Mouse (Mus musculus) midbrain, postnatal 0 days (tissue): Measurements from ENCODE around the gene Castor2. TPM values are rescaled to one million over a fixed set of nuclear protein-coding genes. Genes with fewer than 3 reads are reported as not detected.

ENCODE experiments used
- ATAC-seq: fragments of 200-750 bp; cut with Nextera tagmentation; 2 replicates; pipeline ENCODE4 v1.8.0; 2017; ENCODE audit warnings: moderate number of reproducible peaks, mild to moderate bottlenecking, moderate TSS enrichment, moderate library complexity; ENCODE audit not compliant: low FRiP score
- DNase-seq: peaks from one replicate; pipeline ENCODE4 v3.0.0-alpha.2; 2015; ENCODE audit warnings: low spot score
- H3K27ac ChIP-seq: fragments of 300-500 bp; sonication (generic); 2 replicates; pipeline ENCODE4 v1.5.1; 2014; ENCODE audit warnings: low read depth, mild to moderate bottlenecking, low read length, mixed read lengths
- H3K27me3 ChIP-seq: fragments of 300-500 bp; sonication (generic); 2 replicates; pipeline ENCODE4 v1.6.1; 2014; ENCODE audit warnings: low read length, control low read depth, mixed read lengths; ENCODE audit not compliant: insufficient read depth
- H3K36me3 ChIP-seq: fragments of 300-500 bp; sonication (generic); 2 replicates; pipeline ENCODE4 v1.6.1; 2014; ENCODE audit warnings: low read length, control low read depth, mixed read lengths; ENCODE audit not compliant: insufficient read depth
- H3K4me1 ChIP-seq: fragments of 300-500 bp; sonication (generic); 2 replicates; pipeline ENCODE4 v1.6.1; 2014; ENCODE audit warnings: mild to moderate bottlenecking, control low read depth, antibody characterized with exemption, low read length, mixed read lengths; ENCODE audit not compliant: insufficient read depth
- H3K4me2 ChIP-seq: fragments of 300-500 bp; sonication (generic); 2 replicates; pipeline ENCODE4 v1.6.1; 2014; ENCODE audit warnings: low read depth, mild to moderate bottlenecking, low read length, mixed read lengths; ENCODE audit not compliant: poor library complexity, severe bottlenecking
- H3K4me3 ChIP-seq: fragments of 300-500 bp; sonication (generic); 2 replicates; pipeline ENCODE4 v1.5.1; 2014; ENCODE audit warnings: low read depth, mild to moderate bottlenecking, low read length, moderate library complexity
- H3K9ac ChIP-seq: fragments of 300-500 bp; sonication (generic); replicated peaks from 2 replicates; pipeline ENCODE4 v1.6.1; 2014; ENCODE audit warnings: mild to moderate bottlenecking, low read length, moderate library complexity, mixed read lengths; ENCODE audit not compliant: poor library complexity, severe bottlenecking
- H3K9me3 ChIP-seq: fragments of 300-500 bp; sonication (generic); 2 replicates; pipeline ENCODE4 v1.6.1; 2016; ENCODE audit warnings: low read length, control low read depth
- CTCF ChIP-seq: IDR thresholded peaks from 2 replicates; pipeline ENCODE4 v1.5.1; 2016; ENCODE audit warnings: antibody characterized with exemption, mild to moderate bottlenecking
- WGBS: fragments of 180-500 bp; shearing (Covaris S2); extraction: QIAGEN DNeasy Blood & Tissue Kit; methylation state at CpG from one replicate; pipeline ENCODE4 v1.1.7; 2014; 5-methylcytosine and 5-hydroxymethylcytosine counted together
- polyA plus RNA-seq: library from polyadenylated mRNA; unstranded; fragments of >200 nt; fragmentation: Nextera tagmentation; extraction: Ambion mirVana; gene quantifications from 2 replicates; pipeline ENCODE4 v1.2.1, GENCODE M21; 2015
- total RNA-seq: library from RNA; depleted of rRNA; stranded (reverse); fragments of >200 nt; gene quantifications from 2 replicates; pipeline ENCODE4 v1.2.3, GENCODE M21; 2014

The Castor2 gene
- total and polyA plus RNA-seq, 2 experiments from 2014 or later = 27.0 to 32.3 TPM

DNA sequence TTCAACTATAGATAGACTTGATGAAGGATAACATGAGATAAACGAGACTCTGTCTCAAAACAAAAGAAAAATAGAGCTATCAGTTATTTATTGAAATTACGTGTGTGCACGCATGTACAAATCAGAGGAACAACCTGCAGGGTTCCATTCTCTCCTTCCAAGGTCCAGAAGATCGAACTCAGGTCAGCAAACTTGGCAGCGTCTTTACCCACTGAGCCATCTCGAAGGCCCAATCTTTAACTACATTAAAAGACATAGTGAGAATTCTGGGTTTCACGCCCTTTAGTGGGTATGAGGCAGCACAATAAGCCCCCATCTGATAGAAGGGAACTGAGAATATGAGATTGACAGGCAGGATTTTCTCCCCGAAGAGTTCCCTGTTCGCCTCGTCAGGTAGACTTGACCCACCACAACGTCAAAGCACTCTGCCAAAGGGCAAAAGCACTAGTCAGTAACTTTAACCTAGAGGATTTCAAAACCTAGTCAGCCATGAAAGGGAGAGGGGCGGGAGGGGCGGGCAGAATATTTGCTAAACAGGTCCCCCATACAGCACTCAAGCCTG is 1.1 kb upstream of the Castor2 start:
- Histone ChIP-seq H3K36me3 (no peaks in the 10 kb centered on the region), H3K4me2 (peak overlapping the region; percentile 88), H3K9ac (peak overlapping the region; percentile 59), H3K9me3 (no peaks in the 10 kb centered on the region), H3K27me3 (no peaks in the 10 kb centered on the region), H3K27ac (peak overlapping the region; percentile 72; the same call in 1 of the 2 replicates), H3K4me3 (peak overlapping the region; percentile 88), H3K4me1 (0 out of 2 replicates have a peak, but pooled peaks cover 6% of the 10 kb centered on the region)
- no peak for DNase-seq
- TF ChIP-seq CTCF = no peak
- no peak for ATAC-seq
- WGBS = 40% methylated on average over 13 of the region's 13 CpGs

DNA sequence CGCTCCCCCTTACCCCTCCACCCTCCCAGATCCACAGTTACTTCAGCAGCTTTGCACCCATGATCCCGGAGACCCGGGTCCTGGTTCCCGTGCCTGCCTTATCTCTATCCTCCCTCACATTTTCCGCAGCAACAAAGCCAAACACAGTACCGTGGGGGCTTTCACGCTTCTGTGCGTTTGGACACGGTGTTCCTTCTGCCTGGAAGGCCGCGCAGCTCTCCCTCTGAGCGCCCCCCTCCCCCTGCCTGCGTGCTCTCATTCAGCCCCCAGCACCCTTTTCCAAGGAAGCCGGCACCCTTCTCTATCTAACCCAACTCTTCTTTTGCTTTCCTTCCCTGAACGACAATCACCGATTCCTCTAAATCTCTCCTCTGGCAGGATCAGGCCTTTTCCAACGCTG is 535 bp upstream of the Castor2 start:
- H3K4me2 ChIP-seq = peak overlapping the region; percentile 88
- H3K9ac ChIP-seq = peak overlapping the region; percentile 59
- H3K4me1 ChIP-seq = 0 out of 2 replicates have a peak, but pooled peaks cover 6% of the 10 kb centered on the region
- 0% methylated on average over 17 of the region's 17 CpGs for WGBS
- peak; percentile 49; the same call in 1 of the 2 replicates for ATAC-seq
- H3K4me3 ChIP-seq = peak overlapping the region; percentile 88
- H3K27ac ChIP-seq = peak overlapping the region; percentile 72
- no peaks in the 10 kb centered on the region for H3K36me3 ChIP-seq
- TF ChIP-seq CTCF = no peak
- H3K27me3 ChIP-seq = no peaks in the 10 kb centered on the region
- peak; percentile 30 for DNase-seq
- H3K9me3 ChIP-seq = no peaks in the 10 kb centered on the region

DNA sequence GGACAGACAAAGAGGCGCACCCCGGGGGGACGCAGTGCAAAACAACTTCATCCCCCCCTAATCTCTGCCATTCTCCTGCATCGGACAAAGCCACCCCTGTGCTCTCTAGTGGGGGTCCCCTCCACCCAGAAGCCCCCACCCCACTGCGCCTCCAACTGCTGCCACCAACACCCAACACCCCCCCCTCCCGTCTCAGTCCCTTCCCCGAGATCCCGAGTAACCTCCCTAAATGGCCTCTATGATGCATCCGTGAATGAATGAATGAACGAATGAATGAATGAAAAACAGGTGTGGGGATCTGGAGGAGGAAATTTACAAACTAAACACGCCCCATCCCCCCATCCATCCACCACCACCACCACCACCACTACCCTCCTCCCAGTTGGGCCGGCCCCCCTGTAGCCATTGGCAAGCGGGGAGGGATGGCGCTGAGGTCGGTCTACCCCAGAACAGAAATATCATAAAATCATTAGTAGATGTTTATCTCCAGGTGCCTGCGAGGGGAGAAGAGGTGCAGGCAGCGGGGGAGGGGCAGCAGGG is 791 bp downstream of the Castor2 start:
- Histone ChIP-seq H3K4me3 (peak overlapping the region; percentile 88), H3K9me3 (no peaks in the 10 kb centered on the region), H3K4me2 (peak overlapping the region; percentile 88), H3K9ac (peak overlapping the region; percentile 77), H3K36me3 (no peaks in the 10 kb centered on the region), H3K27ac (0 out of 2 replicates have a peak overlapping the region, but pooled peaks have one; percentile 72), H3K4me1 (0 out of 2 replicates have a peak, but pooled peaks cover 6% of the 10 kb centered on the region), H3K27me3 (no peaks in the 10 kb centered on the region)
- ATAC-seq (peak; percentile 7; the same call in 1 of the 2 replicates), DNase-seq (peak; percentile 10)
- no peak for TF ChIP-seq CTCF
- under 1% methylated on average over 17 of the region's 17 CpGs for WGBS

DNA sequence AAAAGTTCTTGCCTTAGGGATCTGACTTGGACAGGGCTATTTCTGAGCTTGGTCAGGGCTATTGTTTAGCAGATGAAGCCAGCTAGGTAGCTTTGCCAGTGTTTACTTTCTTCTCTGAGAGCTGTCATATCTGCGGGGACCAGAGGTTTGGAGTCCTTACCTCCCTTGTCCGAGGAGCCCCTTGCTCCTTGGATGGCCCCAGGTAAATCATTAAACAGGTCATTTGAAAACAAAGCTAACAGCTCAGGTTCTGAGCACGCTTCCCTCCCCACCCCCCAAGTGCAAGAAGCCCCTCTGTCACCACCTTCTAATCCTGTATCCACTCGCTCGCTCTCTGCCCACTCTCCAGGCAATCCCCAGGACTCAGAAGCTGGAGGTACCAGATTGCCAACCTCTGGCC is 1.8 kb downstream of the Castor2 start:
- 50% methylated on average over 5 of the region's 5 CpGs for WGBS
- Histone ChIP-seq H3K4me3 (peak overlapping the region; percentile 88), H3K27ac (no peak overlapping the region), H3K9me3 (no peaks in the 10 kb centered on the region), H3K4me1 (0 out of 2 replicates have a peak, but pooled peaks cover 6% of the 10 kb centered on the region), H3K27me3 (no peaks in the 10 kb centered on the region), H3K9ac (peak overlapping the region; percentile 77), H3K4me2 (peak overlapping the region; percentile 88), H3K36me3 (0 out of 2 replicates have a peak, but pooled peaks cover 3% of the 10 kb centered on the region)
- DNase-seq (no peak), ATAC-seq (no peak)
- no peak for TF ChIP-seq CTCF

DNA sequence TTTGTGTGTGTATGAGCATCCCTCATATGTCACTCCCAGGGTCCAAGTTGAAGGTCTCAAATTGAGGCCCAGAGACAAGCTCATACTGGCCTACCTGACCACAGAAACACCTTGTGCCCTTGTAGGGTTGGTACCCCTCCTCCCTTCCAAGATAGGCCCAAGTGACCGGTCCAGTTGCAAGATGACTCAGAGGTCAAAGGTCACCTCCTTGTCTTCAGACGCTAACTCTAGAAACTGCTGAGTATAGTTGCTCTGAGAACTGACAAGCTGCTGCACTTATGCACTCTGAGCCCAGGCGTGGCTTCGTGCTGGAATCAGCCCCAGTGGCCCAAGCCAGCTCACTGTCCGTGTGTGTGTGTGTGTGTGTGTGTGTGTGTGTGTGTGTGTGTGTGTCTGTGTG is 2.4 kb downstream of the Castor2 start:
- H3K4me1 ChIP-seq = 0 out of 2 replicates have a peak, but pooled peaks cover 6% of the 10 kb centered on the region
- H3K27ac ChIP-seq = no peak overlapping the region
- ATAC-seq (no peak), DNase-seq (peak; percentile 26)
- H3K36me3 ChIP-seq = 0 out of 2 replicates have a peak, but pooled peaks cover 5% of the 10 kb centered on the region
- no peak for TF ChIP-seq CTCF
- no peaks in the 10 kb centered on the region for H3K27me3 ChIP-seq
- 27% methylated on average over 5 of the region's 5 CpGs for WGBS
- no peaks in the 10 kb centered on the region for H3K9me3 ChIP-seq
- H3K9ac ChIP-seq = no peak overlapping the region
- H3K4me2 ChIP-seq = peak overlapping the region; percentile 88
- peak overlapping the region; percentile 88 for H3K4me3 ChIP-seq

DNA sequence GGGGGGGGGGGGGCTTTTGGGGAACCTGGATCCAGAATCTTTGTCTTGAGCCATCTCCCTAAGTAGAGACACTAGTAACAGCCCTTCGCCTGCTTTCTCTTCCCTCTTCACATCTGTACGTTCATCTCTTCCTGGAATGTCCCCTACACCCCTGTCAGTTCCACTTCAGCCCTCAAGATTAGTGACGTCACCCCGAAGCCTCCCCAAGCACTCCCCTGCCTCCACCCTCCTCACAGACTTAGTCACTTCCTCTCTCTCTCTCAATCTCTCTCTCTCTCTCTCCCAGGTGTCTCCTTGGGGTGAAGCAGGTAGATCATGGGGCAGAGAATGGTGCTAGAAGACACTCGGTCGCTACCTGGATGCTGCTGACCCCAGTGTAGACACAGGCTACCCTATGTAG is 3.2 kb downstream of the Castor2 start:
- Histone ChIP-seq H3K9me3 (no peaks in the 10 kb centered on the region), H3K9ac (no peak overlapping the region), H3K4me1 (0 out of 2 replicates have a peak, but pooled peaks cover 6% of the 10 kb centered on the region), H3K27ac (no peak overlapping the region), H3K4me2 (peak overlapping the region; percentile 88), H3K36me3 (0 out of 2 replicates have a peak, but pooled peaks cover 5% of the 10 kb centered on the region), H3K4me3 (peak overlapping the region; percentile 7; the same call in 1 of the 2 replicates), H3K27me3 (no peaks in the 10 kb centered on the region)
- no peak for DNase-seq
- no peak for TF ChIP-seq CTCF
- no peak for ATAC-seq
- 71% methylated on average over 6 of the region's 6 CpGs for WGBS
